In the genomic region with DNA sequence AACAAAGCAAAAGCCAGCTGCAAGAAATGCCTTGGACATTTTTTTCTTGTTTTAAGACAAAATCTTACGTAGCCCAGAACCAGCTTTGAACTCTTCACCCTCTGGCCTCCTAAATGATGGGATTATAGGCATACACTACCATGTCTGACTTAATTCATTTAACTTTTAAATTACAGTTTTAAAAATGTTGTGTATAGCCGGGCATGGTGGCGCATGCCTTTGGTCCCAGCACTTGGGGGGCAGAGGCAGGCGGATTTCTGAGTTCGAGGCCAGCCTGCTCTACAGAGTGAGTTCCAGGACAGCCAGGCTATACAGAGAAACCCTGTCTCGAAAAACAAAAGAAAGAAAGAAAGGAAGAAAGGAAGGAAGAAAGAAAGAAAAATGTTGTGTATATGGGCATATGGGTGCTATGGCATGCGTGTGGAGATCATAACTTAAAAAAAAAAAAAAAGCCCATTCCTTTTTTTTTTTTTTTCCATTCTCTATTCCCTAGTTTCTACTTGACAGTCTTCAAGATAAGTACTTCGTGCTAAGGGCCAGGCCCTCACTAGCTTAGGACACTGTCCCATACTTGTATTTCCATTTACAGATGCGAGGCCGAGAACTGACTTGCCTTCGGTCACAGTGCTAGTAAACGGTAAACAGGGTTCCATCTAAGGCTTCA, we compare ENCODE assay signal across 8 mouse cellular contexts. TPM values are rescaled to one million over a fixed set of nuclear protein-coding genes. Genes with fewer than 3 reads are reported as not detected.
DNase-seq lines count a peak whose midpoint lies in the region; ATAC-seq lines count a peak whose summit lies in the region.

No protein-coding gene starts in this region.

- peaks cover 16% of the 10 kb centered on the region for H3K36me3 ChIP-seq in kidney, embryonic 16.5 days (ENCODE audit: insufficient read depth, low read length)
- H3K36me3 ChIP-seq in embryonic facial prominence, embryonic 10.5 days (replicated peaks), result peaks cover 28% of the 10 kb centered on the region
- H3K36me3 ChIP-seq in hindbrain, embryonic 15.5 days, result peaks cover 7% of the 10 kb centered on the region
- H3K36me3 ChIP-seq in midbrain, embryonic 15.5 days (replicated peaks), result peaks cover 5% of the 10 kb centered on the region; the same call in 1 of the 2 replicates

- peak overlapping the region; percentile 95 for H3K4me3 ChIP-seq in kidney, embryonic 16.5 days (ENCODE audit: low read length)
- peak overlapping the region; percentile 86 for H3K4me3 ChIP-seq in embryonic facial prominence, embryonic 10.5 days
- H3K4me3 ChIP-seq in hindbrain, embryonic 15.5 days, result peak overlapping the region; percentile 94
- H3K4me3 ChIP-seq in midbrain, embryonic 15.5 days, result peak overlapping the region; percentile 87

- H3K4me2 ChIP-seq in kidney, embryonic 16.5 days (replicated peaks; ENCODE audit: low read depth, low read length), result peak overlapping the region; percentile 79
- H3K4me2 ChIP-seq in hindbrain, embryonic 15.5 days, result peak overlapping the region; percentile 87
- H3K4me2 ChIP-seq in midbrain, embryonic 15.5 days, result peak overlapping the region; percentile 66

- H3K27ac ChIP-seq in kidney, embryonic 16.5 days (ENCODE audit: low read length), result peak overlapping the region; percentile 97
- H3K27ac ChIP-seq in embryonic facial prominence, embryonic 10.5 days (replicated peaks), result peak overlapping the region; percentile 95
- peak overlapping the region; percentile 98 for H3K27ac ChIP-seq in hindbrain, embryonic 15.5 days (replicated peaks)
- peak overlapping the region; percentile 99 for H3K27ac ChIP-seq in midbrain, embryonic 15.5 days

- ATAC-seq in kidney, embryonic 16.5 days (ENCODE audit: low FRiP score, low TSS enrichment), result no peak
- ATAC-seq in hindbrain, embryonic 15.5 days (ENCODE audit: low FRiP score, low read depth), result no peak
- no peak for ATAC-seq in midbrain, embryonic 15.5 days (replicated peaks)
- ATAC-seq in monocyte, adult 5-6 weeks (replicated peaks; ENCODE audit: insufficient number of reproducible peaks, low FRiP score, low TSS enrichment, poor library complexity, severe bottlenecking), result no peak

- peaks cover 8% of the 10 kb centered on the region for H3K4me1 ChIP-seq in kidney, embryonic 16.5 days (ENCODE audit: insufficient read depth, low read length)
- peaks cover 4% of the 10 kb centered on the region for H3K4me1 ChIP-seq in embryonic facial prominence, embryonic 10.5 days
- H3K4me1 ChIP-seq in hindbrain, embryonic 15.5 days (replicated peaks), result peaks cover 21% of the 10 kb centered on the region
- peaks cover 23% of the 10 kb centered on the region for H3K4me1 ChIP-seq in midbrain, embryonic 15.5 days

- H3K27me3 ChIP-seq in kidney, embryonic 16.5 days (ENCODE audit: insufficient read depth, low read length), result no peaks in the 10 kb centered on the region
- H3K27me3 ChIP-seq in embryonic facial prominence, embryonic 10.5 days (replicated peaks; ENCODE audit: low read depth, poor library complexity, severe bottlenecking), result no peaks in the 10 kb centered on the region
- no peaks in the 10 kb centered on the region for H3K27me3 ChIP-seq in hindbrain, embryonic 15.5 days
- H3K27me3 ChIP-seq in midbrain, embryonic 15.5 days (replicated peaks), result no peaks in the 10 kb centered on the region

- no peaks in the 10 kb centered on the region for H3K9me3 ChIP-seq in kidney, embryonic 16.5 days (ENCODE audit: low read length)
- H3K9me3 ChIP-seq in embryonic facial prominence, embryonic 10.5 days, result no peaks in the 10 kb centered on the region
- H3K9me3 ChIP-seq in hindbrain, embryonic 15.5 days, result no peaks in the 10 kb centered on the region
- H3K9me3 ChIP-seq in midbrain, embryonic 15.5 days, result no peaks in the 10 kb centered on the region

- H3K9ac ChIP-seq in kidney, embryonic 16.5 days (replicated peaks; ENCODE audit: low read length), result peak overlapping the region; percentile 91
- H3K9ac ChIP-seq in hindbrain, embryonic 15.5 days, result peak overlapping the region; percentile 93
- peak overlapping the region; percentile 95 for H3K9ac ChIP-seq in midbrain, embryonic 15.5 days

- no peak for DNase-seq in kidney, postnatal 10 days
- DNase-seq in embryonic facial prominence, embryonic 10.5 days (ENCODE audit: low spot score), result no peak
- no peak for DNase-seq in embryo, embryonic 10 days (ENCODE audit: low spot score)
- no peak for DNase-seq in cerebellum, postnatal 4 days (ENCODE audit: low spot score in 2 of 2)

- 37% methylated on average over 12 of the region's 12 CpGs for WGBS in kidney, embryonic 16.5 days
- WGBS in embryonic facial prominence, embryonic 10.5 days, result 43% methylated on average over 12 of the region's 12 CpGs
- WGBS in hindbrain, embryonic 15.5 days, result 38% methylated on average over 12 of the region's 12 CpGs
- WGBS in midbrain, embryonic 15.5 days, result 34% methylated on average over 12 of the region's 12 CpGs

RNA-seq across cellular contexts. Expression of gene Eapp, which starts 0.7 kb away (rescaled TPM):
- polyA plus RNA-seq in kidney, embryonic 16.5 days (2015; fragmentation: Nextera tagmentation; extraction: Ambion mirVana), result 59.8 and 60.8 TPM in 2 replicates
- polyA plus RNA-seq in embryonic facial prominence, embryonic 10.5 days (2016; fragmentation: Nextera tagmentation; extraction: Ambion mirVana), result 64.4 and 72.8 TPM in 2 replicates
- polyA plus RNA-seq in hindbrain, embryonic 15.5 days (2015; fragmentation: Nextera tagmentation; extraction: Ambion mirVana), result 73.0 and 75.9 TPM in 2 replicates
- 82.0 and 88.5 TPM in 2 replicates for polyA plus RNA-seq in midbrain, embryonic 15.5 days (2015; fragmentation: Nextera tagmentation; extraction: Ambion mirVana)
- 63.1 to 85.9 TPM (median 71.5 TPM) in 3 replicates for total RNA-seq in monocyte, adult 5-6 weeks (2017)

RNA-seq across cellular contexts. Expression of gene Sptssa, which starts 38.6 kb away (rescaled TPM):
- polyA plus RNA-seq in kidney, embryonic 16.5 days (2015; fragmentation: Nextera tagmentation; extraction: Ambion mirVana), result 203 and 212 TPM in 2 replicates
- 148 and 155 TPM in 2 replicates for polyA plus RNA-seq in embryonic facial prominence, embryonic 10.5 days (2016; fragmentation: Nextera tagmentation; extraction: Ambion mirVana)
- polyA plus RNA-seq in hindbrain, embryonic 15.5 days (2015; fragmentation: Nextera tagmentation; extraction: Ambion mirVana), result 186 and 188 TPM in 2 replicates
- polyA plus RNA-seq in midbrain, embryonic 15.5 days (2015; fragmentation: Nextera tagmentation; extraction: Ambion mirVana), result 169 and 171 TPM in 2 replicates
- 74.5 to 129 TPM (median 113 TPM) in 3 replicates for total RNA-seq in monocyte, adult 5-6 weeks (2017)
